Mouse (Mus musculus): ENCODE results near the gene Nfyb. TPM values are rescaled to one million over a fixed set of nuclear protein-coding genes. Genes with fewer than 3 reads are reported as not detected.

Nfyb gene
- total RNA-seq (2021), result 20.3 and 25.2 TPM in 2 replicates
- long read RNA-seq, experiment 1, transcript Nfyb-204 (8 exons, 2,554 nt), result major isoform, 24 of 52 reads
- long read RNA-seq, experiment 1, partial matches to known transcripts, result 11 of 52 reads
- long read RNA-seq, experiment 1, other reads (novel, unspliced or antisense), result 17 of 52 reads
- long read RNA-seq, experiment 2, transcript Nfyb-204 (8 exons, 2,554 nt), result major isoform, 24 of 46 reads
- long read RNA-seq, experiment 2, partial matches to known transcripts, result 2 of 46 reads
- long read RNA-seq, experiment 2, other reads (novel, unspliced or antisense), result 20 of 46 reads

DNA sequence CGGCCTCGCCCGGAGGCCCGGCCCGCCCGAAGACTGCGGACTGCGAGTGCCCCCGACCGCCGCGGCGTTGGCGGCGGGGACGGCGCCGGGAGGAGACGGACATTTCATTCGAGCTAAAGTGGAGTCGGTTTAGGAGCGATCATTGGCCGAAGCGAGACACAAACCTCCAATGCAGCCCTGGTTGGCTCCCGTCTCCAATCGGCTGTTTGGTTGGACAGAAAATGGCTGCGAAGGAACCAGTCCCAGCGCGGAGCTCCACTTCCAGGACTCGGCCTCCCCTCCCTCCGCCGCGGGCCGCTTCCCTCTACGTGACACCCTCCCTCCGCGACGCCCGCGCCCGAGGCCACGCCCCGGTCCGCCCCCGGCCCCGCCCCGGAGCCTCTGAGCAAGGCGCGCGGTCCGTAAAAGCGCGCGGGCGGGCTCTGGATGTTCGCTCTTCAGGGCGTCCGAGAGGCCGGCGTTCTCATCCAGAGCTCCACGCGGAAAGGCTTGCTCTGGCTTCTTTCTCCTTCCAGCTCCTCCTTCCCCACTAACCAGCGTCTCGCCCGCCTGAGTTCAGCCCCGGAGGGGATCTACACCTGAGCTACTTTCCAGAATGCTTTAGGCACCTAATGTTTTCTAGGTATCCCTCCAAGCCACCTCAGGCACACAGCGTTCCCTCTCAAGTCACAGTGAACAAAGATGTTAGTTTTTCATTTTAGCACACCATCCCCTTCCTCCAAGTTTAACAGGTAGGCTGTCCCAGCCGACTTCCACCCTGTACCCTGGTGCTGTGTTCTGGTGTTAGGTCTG lies at the start of gene Nfyb:
Gene Nfyb (minus strand): TSS at position 305 of the 792 bp plus-strand sequence.
- DNase-seq, result peak; percentile 98

DNA sequence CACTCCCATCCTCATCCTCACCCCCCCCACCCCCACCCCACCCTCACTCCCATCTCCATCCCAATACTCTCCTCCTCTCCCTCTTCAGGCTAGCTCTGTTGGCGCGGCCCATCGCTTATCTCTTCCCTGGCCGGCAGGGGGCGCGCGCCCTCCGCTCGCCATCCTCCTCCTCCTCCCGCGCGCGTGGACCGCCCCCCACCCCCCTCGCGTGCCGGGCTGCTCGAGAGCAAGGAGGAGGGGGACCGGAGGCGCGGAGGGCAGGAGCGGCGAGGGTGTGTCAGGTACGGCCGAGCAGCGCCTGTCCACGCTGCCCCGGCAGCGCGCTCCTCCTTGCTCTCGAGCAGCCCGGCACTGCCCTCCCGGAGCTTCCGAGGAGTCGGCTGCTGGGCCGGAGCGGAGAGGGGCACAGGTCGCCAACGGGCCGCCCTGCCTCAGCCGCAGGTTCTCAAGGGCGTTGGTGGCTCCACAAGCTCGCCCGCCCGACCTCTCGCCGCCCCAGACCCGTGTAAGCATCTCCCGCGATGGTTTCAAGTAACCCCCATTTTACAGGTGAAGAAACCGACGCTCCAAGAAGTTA lies 48.0 kb upstream of the Nfyb start:
- peak; percentile 90 for DNase-seq

DNA sequence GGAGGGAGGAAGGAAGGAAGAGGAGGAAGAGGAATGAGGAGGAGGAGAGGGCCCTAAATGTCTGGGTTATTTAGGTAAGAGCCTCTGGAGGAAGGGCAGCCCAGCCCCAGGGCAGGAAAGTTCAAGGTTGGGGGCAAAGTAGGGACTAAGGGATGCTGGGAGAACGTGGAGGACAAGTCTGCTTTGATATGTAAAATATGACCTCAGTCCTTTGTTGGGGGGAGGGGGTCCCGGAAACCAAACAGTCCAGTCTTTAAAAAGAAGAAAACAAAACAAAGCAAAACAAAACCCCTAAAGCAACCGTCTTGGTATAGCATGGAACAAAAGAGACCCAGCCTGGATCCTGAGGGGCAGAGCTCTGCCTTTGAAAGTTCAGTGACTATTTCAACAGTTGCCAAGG lies 45.4 kb upstream of the Nfyb start:
- peak; percentile 30 for DNase-seq

DNA sequence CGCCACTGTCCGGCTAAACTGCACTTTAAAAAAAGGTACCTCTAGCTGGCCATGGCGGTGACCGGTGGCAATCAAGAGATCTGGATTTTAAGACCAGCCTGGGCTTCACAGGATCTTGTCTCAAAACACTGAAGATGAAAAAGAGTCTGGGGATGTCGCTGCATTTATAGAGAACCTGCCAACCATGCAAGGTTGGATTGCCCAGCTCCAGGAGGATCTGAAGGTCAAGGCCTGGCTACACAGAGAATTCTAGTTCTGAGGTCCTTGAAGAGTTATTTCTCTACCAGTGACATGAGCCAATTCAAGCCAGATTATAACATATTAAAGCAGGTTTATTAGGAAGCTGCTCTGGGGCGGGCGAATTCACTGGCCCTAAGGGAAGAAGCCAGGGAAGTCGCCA lies 44.9 kb upstream of the Nfyb start:
- peak; percentile 47 for DNase-seq

DNA sequence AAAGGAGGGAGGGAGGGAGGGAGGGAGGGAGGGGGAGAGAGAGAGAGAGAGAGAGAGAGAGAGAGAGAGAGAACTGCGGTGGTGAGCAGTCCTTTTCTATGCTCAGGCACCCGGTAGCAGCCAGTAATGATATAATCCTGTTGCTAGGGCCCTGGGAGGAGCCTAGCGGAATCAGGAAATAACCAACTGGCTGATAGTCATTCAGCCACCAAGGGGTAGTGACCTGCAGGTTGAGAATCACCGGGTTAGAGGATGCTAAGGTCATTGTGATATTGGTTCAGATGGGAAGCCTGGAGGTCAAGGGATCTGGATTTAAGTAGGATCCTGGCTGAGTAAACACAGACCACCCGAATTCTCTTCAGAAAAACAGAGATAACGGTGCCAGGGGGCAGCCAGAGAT lies 44.2 kb upstream of the Nfyb start:
- peak; percentile 35 for DNase-seq

DNA sequence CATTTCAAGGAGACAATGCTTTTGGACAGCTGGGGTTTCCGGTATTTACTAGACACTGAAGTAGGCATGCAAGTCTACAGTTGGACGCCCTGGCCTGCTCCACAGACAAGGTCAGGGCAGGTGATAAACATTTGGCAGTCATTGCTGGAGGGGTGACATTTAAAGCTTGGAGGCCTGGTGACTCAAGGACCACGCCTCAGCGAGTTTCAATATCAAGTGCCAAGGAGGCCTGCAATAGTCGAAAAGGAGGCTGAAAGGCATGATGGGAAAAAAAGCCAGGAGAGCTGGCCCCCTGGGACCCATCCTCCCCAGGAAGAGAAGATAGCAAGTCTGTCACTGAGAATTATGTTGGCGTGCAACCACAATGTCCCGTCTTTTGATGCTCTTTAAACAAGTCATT lies 43.3 kb upstream of the Nfyb start:
- peak; percentile 73 for DNase-seq

DNA sequence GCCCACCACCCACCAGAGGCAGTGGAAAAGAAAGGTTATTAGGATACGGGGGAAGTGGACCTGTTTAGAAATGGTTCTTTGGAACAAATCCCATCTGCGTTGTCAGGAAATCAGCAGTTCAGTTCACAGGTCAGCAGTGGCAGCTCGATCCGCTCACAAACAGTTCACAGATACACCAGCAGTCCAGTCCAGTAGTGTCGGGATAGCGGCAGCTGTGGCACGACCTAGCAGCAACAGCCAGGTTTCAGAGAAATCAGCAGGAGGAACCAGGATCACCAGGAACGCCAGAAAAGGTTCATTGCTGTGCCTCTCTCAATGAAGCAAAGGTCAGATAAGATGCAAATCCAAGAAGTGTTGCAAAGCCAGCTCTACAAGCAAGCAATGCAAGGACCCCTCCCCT lies 42.5 kb upstream of the Nfyb start:
- no peak for DNase-seq

DNA sequence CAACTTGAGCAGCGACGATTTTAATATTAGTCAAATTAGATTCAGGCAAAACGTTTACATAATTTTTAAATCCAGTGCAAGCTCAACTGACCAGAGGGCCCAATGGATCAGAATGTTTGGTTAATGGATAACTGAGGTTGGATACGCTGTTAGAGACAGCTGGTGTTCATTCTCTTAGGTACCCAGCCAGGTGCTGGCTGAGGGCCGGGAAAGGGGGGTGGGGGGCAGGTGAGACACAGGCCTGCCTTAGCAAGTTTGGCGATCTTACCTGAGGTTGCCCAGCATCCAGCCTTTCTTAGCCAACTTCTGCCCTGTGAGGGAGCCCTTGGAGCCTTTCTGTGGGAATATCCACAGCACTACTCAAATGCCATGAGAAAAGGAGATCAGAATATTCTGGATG lies 41.2 kb upstream of the Nfyb start:
- DNase-seq, result no peak

DNA sequence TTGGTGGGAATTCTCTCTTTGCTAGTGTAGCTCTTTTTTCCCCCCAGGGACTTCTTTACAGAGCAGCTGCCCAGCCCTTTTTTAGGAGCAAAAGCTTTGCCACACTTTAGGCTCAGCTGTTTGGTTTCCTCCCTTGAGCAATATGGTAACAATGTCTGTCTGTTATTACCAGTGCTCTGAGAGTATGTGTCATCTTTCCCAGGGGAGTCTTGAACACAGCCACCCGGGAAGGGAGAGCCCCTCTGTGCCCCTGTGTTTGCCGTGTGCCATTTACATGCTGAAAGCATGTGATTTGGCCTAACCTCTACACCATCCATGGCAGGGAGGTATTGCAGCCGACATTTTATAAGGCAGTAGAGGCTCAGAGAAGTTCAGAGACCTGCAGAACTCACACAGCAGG lies 40.5 kb upstream of the Nfyb start:
- no peak for DNase-seq

DNA sequence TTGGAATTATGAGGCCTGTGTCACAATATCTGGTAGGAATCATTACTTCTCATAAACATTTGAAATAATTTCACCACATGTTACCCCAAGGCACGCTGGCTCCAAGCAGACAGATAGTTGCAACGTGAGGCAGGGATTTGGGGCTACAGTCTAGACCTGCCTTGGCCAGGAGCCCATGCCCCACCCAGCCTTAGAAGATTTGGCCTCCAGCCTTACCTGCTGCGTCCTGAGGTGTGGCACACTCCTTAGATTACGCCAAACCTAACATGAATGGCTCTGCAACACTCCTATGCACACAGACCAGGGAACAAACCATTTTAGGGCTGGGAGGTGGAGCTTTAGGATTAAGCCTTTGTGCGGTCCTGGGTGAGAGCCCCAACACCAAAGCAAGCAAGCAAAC lies 36.1 kb upstream of the Nfyb start:
- DNase-seq, result no peak

DNA sequence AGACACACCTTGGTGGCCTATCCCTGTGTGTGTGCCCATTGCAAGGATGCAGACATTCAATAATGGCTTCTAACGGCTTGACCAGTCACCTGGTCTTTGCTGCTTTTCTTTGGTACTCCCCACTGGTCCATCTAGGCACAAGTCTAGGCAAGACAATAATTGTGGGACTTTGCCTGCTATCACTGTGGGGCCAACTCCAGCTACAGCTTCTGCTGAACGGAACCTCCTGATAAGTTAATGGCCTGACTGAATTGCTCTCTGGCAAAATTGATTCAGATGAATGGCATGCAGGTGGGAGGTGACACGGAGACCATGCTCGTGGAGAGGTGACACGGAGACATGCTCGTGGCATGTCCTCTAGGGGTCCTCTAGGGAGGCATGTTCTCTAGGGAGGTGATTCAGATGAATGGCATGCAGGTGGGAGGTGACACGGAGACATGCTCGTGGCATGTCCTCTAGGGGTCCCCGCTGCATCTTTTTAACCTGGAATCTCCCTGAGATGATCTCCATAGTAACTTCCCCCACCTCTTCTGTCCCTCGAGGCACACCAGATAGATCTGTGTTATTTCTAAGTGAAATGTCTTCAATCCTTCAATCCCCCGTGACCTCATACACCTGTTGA lies 34.5 kb upstream of the Nfyb start:
- no peak for DNase-seq

DNA sequence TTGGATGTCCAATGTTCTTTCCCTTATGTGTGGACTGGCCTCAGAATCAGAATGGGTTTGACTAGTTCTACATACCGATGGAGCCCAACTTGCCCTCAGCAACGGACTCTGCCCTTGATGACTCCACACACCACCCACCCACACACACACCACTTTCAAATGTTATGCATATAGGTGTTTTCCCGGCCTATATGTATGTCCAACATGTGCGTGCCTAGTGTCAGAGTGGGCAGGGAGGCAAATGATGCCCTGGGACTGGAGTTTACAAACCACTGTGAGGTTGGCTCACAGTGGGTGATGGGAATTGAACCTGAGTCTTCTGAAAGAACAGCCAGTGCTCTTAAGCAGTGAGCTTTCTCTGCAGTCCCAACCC lies 33.2 kb upstream of the Nfyb start:
- no peak for DNase-seq

DNA sequence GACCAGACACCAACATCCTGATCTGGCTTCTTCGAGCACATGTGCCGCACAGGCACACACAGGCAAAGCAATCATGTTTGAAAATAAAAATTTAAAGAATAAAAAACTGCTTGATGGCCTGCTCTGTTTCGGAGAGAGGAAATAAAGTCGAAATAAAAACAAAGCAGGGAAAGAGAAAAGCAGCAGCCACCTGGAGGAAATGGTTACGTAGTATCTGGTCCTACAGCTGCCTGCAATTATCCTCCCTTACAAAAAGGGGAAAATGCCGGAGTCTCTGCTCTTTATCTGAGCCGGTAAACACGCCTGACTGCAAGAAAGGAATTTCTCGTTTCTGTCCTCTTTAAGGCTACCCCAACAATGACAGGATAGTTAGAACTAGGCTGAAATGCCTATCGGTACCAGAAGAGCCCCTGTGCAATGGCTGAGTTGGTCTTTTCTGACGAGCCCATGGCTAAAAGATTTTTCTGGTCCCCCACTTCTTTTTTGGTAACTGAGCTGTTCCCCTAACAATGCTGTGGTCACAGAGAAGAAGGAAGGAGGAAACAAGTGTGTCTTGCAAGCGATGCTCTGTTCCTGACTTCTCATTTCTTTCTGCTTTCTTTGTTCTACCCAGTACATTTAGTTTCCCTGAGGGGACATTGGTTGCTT lies 32.7 kb upstream of the Nfyb start:
- no peak for DNase-seq

DNA sequence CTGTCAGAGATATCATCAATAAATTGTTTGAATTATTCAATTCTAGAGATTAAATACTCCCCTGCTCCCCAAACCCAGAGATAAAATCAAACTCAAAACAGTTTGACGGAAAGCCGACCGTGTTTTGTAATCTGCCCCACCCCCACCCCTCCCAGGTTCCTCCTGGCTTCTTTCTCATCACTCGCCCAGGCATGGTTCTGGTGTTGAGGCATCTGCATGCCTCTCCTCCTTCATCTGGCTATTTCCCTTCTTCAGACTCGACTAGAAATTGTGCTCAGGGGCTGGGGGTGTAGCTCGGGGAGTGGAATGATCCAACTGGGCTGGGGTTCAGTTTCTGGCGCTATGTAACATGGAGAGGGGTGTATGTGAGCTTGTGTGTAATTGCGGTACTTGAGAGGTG lies 31.8 kb upstream of the Nfyb start:
- no peak for DNase-seq

DNA sequence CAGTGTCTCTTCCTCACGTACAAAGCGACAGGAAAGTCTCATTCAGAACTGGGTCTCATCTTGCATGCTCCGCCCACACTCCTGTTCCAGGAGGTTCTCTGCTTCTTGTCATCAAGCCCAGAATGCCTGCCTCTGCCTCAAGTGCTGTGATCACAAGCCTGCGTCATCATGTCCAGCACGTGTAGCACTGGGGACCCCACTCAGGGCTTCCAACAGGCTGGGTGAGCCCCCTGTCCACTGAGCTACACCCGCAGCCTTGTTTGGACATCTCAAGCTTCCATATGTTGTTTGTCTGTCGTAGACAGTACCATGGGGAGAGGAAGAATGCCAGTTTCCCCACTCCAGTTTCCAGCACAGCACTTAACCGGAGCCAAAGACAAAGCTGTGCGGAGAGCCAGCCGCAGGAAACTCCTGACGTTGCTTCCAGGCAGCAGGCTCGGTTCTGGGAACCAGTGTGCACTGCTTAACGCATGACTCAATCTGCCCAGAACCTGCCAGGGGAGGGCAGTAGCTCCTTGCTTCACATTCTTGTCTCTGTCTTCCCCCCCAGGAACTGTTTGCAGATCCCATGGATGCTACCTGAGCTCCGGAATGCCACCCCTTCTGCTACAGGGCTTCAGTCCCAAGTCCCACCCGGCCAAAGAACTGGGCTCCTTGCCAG lies 31.3 kb upstream of the Nfyb start:
- peak; percentile 76 for DNase-seq

DNA sequence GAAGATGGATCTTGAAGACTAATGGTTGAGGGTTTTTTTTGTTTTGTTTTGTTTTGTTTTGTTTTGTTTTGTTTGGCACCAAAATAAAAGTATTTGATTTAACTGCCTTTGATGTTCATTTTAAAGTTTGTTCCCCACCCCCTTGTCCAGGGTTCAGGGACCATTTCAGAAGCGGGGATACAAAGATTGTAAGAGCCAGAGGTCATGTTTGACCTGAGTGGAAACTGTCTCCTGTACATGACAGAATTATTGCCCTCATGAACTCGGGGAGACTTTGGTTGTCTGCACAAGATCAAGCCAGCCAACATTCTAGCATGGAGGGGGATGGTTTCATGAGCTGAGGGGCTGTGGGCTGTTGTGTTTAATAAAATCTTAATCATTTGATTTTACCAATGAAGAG lies 28.4 kb upstream of the Nfyb start:
- DNase-seq, result no peak

DNA sequence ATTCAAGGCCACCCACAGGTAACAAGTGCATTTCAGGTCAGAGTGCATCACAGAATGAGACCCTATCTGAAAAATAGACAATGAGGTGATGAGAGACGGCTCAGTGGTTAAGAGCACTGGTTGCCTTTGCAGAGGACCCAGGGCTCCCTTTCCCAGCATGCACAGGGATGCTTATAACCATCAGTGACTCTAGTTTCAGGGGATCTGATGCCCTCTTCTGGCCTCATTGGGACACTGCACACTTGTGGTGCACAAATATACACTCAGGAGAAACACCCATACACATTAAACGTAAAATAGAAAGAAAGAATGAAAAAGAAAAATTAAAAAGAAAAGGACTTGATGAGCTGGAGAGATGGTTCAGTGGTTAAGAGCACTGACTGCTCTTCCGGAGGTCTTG lies 27.8 kb upstream of the Nfyb start:
- no peak for DNase-seq

DNA sequence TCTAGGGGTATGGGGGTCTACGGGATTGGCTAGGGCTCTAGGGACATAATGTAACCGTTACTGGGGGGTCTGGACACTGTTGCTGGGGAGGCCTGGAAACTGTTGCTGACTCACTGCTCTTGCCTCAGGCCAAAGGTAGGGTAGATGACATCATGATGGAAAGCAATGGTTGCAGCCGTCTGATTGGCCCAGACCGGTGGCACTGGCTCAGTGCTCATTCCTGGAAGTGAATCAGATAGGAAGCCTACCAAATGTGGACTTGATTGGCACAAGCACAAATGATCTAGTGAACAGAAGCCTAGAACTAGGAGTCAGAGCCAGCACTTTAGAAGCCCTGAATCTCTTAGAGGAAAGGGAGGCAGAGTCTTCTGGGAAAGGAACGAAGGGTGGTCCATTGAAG lies 26.6 kb upstream of the Nfyb start:
- DNase-seq, result no peak

DNA sequence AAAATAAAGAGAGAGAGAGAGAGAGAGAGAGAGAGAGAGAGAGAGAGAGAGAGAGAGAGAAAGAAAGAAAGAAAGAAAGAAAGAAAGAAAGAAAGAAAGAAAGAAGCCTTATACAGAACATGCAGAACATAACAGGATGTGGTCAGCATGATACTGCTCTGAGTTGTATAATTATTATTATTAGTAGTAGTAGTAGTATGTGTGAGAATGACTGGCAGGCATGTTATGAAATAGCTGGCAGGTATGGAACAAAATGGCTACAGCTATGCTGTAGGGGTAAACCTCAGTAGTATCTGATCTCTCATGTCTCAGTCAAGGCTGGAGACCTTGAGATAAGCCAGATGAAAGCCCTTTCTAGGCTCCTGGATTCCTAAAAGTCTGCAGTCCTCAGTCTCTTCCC lies 25.2 kb upstream of the Nfyb start:
- DNase-seq, result no peak

DNA sequence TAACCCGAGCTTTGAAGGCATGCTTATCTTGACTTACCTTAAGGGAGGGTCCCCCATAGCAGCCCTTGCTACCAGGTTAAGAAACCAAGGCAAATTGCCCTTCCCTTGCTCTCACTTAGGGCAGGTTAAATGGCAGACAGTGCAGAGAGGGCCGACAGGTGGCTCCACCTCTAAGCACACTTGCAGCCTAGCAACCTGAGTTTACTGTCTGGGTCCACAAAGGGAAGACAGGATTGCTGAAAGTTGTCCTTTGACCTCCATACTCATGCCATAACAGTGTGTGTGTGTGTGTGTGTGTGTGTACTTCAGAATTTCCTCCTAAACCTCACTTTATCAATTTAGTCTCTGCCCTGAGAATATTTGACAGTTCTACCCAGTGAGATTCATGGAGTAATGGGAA lies 18.5 kb upstream of the Nfyb start:
- no peak for DNase-seq

DNA sequence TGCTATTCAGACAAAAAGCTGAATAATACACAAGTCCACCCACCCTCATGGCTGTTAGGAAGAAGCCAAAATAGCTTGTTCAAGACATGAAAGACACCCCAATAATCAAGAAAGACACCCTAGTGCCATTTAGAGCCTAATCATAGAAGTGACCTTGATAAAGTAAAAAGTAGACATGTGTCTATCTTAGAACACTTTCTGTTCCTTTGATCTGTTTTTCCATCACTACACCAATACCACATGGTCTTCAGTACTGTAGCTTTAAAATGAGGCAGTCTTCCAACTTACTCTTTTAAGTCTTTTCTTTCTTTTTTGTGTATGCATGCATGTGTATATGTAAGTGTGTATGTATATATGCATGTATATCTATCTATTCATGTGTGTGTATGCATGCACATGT lies 16.9 kb upstream of the Nfyb start:
- DNase-seq, result no peak

DNA sequence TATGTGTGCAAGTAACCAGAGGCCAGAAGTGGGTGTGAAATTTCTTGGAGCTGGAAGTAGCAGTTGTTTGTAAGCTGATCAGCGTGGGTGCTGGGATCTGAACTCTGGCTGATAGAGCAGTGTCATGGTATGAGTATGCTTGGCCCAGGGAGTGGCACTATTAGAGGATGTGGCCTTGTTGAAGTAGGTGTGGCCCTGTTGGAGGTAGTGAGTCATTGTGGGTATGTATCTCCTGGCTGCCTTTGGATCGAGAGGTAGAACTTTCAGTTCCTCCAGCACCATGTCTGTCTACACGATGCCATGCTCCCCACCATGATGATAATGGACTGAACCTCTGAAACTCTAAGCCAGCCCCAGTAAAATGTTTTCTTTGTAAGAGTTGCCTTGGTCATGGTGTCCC lies 16.4 kb upstream of the Nfyb start:
- DNase-seq, result no peak
